Mouse (Mus musculus) olfactory bulb, adult 2 months (tissue): Measurements from ENCODE around the gene Asic2. TPM values are rescaled to one million over a fixed set of nuclear protein-coding genes. Genes with fewer than 3 reads are reported as not detected.

Experiments used
- H3K27ac ChIP-seq: fragments of 200-500 bp; 2 replicates; pipeline ENCODE4 v1.5.1; 2012; ENCODE audit warnings: low read depth, low read length; ENCODE audit not compliant: insufficient read depth
- H3K4me1 ChIP-seq: fragments of 200-500 bp; 2 replicates; pipeline ENCODE4 v1.6.1; 2012; ENCODE audit warnings: low read length; ENCODE audit not compliant: control insufficient read depth, insufficient read depth
- H3K4me3 ChIP-seq: fragments of 200-500 bp; 2 replicates; pipeline ENCODE4 v1.5.1; 2012; ENCODE audit warnings: mild to moderate bottlenecking, low read depth, low read length, moderate library complexity; ENCODE audit not compliant: insufficient read depth
- CTCF ChIP-seq: fragments of 200-500 bp; IDR thresholded peaks from 2 replicates; pipeline ENCODE4 v1.5.1; 2012; ENCODE audit warnings: low read depth, mild to moderate bottlenecking, low read length, moderate library complexity; ENCODE audit not compliant: insufficient read depth
- POLR2A ChIP-seq: fragments of 200-500 bp; IDR thresholded peaks from 2 replicates; pipeline ENCODE4 v1.6.1; 2012; ENCODE audit warnings: mild to moderate bottlenecking, low read depth, low read length, moderate library complexity; ENCODE audit not compliant: insufficient read depth
- WGBS: fragments of 180-500 bp; shearing (Covaris S2); methylation state at CpG from one replicate; pipeline ENCODE4 v1.1.7; 2018; 5-methylcytosine and 5-hydroxymethylcytosine counted together
- polyA plus RNA-seq: library from polyadenylated mRNA; stranded (reverse); fragments of >200 nt; gene quantifications from 2 replicates; pipeline ENCODE4 v1.2.4, GENCODE M21; 2012; ENCODE audit warnings: low replicate concordance; ENCODE audit not compliant: missing spikeins, insufficient read depth, insufficient read length

Gene Asic2
- polyA plus RNA-seq, 1 experiment, result not detected

DNA sequence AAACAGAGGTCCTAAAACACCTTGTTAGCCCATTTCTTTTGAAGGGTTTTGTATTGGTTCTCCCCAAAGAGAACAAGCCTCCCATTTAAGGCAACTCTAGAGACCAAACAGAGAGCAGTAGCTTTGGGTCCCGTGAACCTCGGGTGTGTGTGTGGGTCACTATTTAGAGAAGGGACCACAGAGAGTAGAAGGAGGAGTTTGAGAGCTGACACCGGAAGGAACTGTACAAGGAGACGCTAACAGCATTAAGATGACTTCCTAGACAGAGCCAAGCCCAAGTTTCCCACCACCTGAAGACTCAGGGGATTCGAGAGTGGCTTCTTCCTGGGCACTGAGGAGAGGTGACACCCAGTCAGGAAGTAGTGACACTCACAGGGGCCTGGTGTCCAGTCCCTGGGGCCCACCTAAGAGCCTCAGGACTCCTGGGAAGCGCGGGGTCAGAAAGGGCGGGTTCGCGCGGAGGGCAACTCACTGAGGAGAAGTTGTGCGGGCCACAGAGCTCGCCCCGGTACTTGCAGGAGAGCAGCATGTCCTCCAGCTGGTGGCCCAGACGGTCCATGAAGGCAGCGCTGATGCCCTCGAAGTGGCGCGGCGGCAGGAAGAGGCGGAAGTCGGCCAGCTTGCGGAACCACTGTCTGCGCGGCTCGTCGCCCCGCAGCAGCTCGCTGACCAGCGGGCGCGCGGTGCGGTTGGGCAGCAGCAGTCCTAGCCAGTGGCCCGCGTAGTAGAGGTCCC lies 816.8 kb downstream of the Asic2 start:
- Histone ChIP-seq H3K4me3 (peak overlapping the region; percentile 55), H3K27ac (no peak overlapping the region), H3K4me1 (peaks cover 20% of the 10 kb centered on the region)
- TF ChIP-seq CTCF (no peak), POLR2A (no peak)
- WGBS, result 6% methylated on average over 36 of the region's 36 CpGs

DNA sequence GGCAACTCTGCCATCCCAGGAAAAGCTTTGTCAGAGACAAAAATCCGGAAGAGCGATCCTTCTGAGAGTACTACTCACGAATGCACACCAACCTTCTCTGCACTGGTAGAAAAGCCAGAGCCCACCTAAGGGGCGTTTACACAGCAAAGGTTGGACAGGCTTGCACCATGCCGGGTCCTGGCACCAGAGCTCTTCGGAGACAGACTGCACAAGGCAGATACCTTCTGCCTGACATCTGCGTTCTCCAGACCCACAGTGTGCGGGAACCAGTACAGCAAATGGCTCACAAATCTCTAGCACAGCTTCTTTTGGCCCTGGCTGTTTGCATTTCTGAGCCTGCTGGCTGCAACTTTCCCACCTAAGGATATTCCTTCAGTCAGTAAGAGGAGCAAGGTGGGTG lies 817.6 kb downstream of the Asic2 start:
- Histone ChIP-seq H3K27ac (no peak overlapping the region), H3K4me3 (peak overlapping the region; percentile 31), H3K4me1 (peaks cover 21% of the 10 kb centered on the region)
- WGBS, result 82% methylated on average over 8 of the region's 8 CpGs
- TF ChIP-seq POLR2A, result no peak
- no peak for TF ChIP-seq CTCF

DNA sequence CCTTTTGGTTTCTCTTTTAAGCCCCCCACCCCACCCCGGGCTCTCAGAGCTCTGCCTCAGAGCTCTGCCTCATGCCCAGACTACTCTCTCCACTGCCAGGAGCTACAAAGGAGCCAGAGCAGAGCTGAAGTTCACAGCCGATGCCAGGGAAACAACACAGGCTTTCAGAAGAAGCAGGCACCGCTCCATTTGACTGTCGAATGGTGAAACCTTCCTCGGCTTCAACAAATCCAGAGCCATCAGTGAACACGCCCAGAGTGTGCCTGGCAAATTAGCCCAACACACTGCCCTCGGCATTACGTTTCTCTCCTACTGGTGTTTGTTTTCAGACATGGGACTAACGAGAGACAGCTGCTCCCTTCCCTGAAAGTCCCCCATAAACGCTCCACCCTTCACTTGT lies 819.8 kb downstream of the Asic2 start:
- no peak for TF ChIP-seq POLR2A
- TF ChIP-seq CTCF, result no peak
- 40% methylated on average over 10 of the region's 10 CpGs for WGBS
- H3K4me1 ChIP-seq, result peaks cover 18% of the 10 kb centered on the region
- no peak overlapping the region for H3K27ac ChIP-seq
- peak overlapping the region; percentile 11; the same call in 1 of the 2 replicates for H3K4me3 ChIP-seq

DNA sequence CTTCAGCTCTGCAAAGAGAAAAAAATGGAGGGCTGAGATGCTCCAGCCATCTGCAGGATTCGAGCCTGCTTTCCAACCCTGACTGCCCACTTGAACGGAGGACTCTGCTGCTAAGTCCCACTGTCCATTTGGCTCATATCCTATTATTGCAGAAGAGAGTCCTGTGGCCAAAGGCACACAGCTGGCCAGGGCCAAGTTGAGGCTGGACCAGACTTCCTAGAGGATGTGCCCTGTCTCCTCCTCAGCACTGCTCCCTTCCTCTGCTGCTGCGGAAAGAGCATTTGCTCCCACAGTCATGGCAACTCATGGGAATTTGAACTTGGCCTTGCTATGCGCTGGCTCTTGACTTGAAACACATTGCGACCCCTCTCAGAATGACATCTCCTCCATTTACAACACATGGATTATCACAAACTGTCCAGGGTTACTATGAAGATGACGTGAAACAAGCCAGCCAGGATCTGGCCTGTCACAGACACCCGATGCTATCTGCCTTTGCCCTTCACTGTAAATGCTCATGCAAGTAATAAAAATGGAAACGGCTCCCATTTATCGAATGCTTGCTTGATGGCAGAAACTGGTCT lies 821.6 kb downstream of the Asic2 start:
- Histone ChIP-seq H3K27ac (no peak overlapping the region), H3K4me3 (no peak overlapping the region), H3K4me1 (peaks cover 18% of the 10 kb centered on the region)
- no peak for TF ChIP-seq POLR2A
- TF ChIP-seq CTCF, result no peak
- WGBS, result 80% methylated on average over 9 of the region's 9 CpGs

DNA sequence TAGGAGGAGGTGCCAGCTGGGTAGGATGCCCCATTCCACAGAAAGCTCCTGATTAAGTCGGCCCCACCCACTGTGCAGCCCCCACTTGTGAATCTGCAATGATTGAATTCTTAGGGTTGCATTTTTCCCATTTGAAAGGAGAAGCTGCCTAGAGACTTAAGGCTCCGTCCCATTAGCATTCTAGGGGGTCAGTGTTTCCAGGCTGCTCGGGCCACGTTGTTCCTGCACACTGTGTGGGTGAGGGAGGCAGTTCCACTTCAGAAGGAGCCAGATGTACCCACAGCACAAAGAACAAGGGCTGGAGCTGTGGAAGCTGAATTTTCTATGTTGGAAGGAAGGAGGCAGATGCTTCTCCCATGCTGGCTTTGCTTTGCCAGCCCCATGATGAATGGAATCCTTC lies 833.1 kb downstream of the Asic2 start:
- no peak overlapping the region for H3K27ac ChIP-seq
- no peak for TF ChIP-seq CTCF
- no peak overlapping the region for H3K4me3 ChIP-seq
- H3K4me1 ChIP-seq, result peaks cover 12% of the 10 kb centered on the region
- WGBS, result 51% methylated on average over 4 of the region's 4 CpGs

DNA sequence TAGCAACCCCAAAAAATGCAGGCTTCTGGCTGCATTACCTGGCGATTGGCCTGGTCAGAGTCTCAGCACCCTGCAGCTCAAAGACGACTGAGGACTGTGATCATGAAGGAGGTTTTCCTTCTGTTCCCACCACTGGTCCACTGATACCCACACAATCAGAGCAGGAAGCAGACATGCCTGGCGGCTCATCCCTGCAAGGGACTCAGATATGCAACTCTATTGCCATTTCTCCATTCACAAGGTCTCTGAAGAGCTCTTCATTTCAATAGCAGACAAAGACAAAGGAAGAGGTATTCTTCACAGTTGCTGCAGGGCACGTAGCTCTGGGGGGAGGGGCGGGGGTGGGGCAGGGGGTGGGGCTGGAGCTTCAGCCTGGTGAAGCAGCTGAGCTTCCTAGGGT lies 834.3 kb downstream of the Asic2 start:
- TF ChIP-seq CTCF (no peak), POLR2A (no peak)
- Histone ChIP-seq H3K27ac (no peak overlapping the region), H3K4me3 (no peak overlapping the region), H3K4me1 (peaks cover 12% of the 10 kb centered on the region)
- 43% methylated on average over 5 of the region's 5 CpGs for WGBS

DNA sequence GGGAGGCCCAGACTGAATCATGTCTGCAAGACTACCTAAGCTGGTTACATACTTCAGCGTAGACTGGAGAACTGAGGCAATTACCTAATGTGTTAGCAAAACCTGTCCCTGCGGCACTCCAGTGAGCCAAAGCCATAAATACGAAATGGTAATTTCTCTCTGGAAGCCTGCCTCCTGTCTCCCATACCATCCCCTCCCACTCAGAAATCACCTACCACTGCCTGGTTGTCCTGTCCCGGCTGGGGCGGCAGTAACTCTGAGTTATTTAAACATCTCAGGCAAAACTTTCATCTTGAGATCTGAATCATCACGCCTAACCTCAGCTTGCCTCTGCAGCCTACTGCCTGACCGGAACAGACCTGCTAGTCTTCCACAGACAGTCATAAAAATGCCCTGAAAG lies 835.6 kb downstream of the Asic2 start:
- TF ChIP-seq CTCF, result no peak
- TF ChIP-seq POLR2A, result no peak
- 85% methylated on average over 7 of the region's 7 CpGs for WGBS
- Histone ChIP-seq H3K4me3 (no peak overlapping the region), H3K27ac (no peak overlapping the region), H3K4me1 (peaks cover 15% of the 10 kb centered on the region)

DNA sequence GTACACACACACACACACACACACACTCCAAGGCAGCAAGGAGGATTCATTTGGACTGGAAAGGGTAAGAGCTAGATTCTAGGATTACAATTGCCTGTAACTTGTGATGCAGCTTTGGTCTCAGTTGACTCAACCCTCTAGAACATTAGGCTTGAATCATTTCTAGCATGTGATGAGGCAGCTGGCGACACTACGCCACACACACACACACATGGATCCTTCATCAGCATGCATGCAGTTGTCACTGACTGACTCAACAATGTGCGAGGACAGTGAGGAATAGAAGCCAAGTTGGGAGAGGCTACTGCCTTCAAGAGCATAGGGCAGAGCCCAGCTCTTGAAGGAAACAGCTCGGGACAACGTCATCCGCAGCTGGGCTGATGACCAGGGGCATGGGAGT lies 843.9 kb downstream of the Asic2 start:
- TF ChIP-seq POLR2A (no peak), CTCF (no peak)
- WGBS, result 81% methylated on average over 6 of the region's 6 CpGs

DNA sequence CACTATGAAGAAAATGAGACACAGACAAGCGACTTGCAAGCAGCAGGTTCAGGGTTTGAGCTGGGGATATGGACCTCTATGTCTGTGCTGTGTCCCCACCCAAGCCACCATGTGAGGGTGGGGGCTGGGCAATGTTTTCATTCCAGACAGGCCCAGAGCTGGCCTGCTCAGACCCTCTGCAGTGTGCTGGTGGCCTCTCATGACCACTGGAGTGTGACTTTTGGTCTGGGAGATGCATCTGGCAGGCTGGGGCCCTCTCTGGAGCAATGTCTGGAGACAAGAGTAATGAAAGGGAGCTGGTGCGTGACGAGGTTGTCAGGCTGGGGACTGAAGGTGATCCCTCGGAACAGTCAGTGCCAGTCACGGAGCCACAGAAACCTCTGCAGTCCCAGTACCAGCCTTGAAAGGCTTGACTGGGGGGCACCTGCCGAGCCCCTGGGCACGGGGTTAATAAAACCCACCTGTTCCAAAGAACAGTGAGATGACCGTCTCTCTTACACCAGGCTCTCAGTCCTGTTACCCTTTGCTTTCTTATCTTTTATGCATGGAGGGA lies 848.2 kb downstream of the Asic2 start:
- Histone ChIP-seq H3K27ac (no peak overlapping the region), H3K4me3 (no peak overlapping the region), H3K4me1 (peaks cover 28% of the 10 kb centered on the region)
- TF ChIP-seq POLR2A (no peak), CTCF (no peak)
- WGBS, result 91% methylated on average over 8 of the region's 8 CpGs

More for the DNA sequence above, 843.9 kb downstream of the Asic2 start:
- Histone ChIP-seq H3K4me3 (no peak overlapping the region), H3K27ac (no peak overlapping the region), H3K4me1 (peaks cover 25% of the 10 kb centered on the region)

DNA sequence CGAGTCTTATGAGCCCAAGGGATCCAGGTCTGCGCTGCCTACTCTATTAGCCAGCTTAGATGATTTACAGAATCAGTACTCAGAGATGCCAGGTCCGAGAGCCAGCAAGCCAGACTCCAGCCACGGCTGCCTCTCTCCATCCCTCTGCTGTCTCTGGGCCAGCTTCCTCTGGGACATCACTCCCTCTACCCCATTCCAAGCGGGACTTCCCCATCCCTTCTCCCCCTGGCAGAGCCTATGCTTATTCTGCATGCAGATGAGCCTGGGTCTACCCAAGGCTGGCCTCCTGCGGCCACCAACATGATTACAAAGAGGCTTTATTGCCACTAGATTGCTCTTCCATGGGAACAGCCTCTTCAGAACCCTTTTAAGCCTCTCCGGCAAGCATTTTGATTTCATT lies 850.2 kb downstream of the Asic2 start:
- no peak overlapping the region for H3K4me3 ChIP-seq
- WGBS, result 51% methylated on average over 7 of the region's 7 CpGs
- no peak for TF ChIP-seq CTCF
- no peak for TF ChIP-seq POLR2A
- no peak overlapping the region for H3K27ac ChIP-seq
- H3K4me1 ChIP-seq, result peaks cover 18% of the 10 kb centered on the region
